Mouse (Mus musculus) small intestine, adult 2 months (tissue): ENCODE measurements around the gene Gm20696. TPM values are rescaled to one million over a fixed set of nuclear protein-coding genes. Genes with fewer than 3 reads are reported as not detected.

Experiments
- H3K27ac ChIP-seq: fragments of 200-500 bp; 2 replicates; pipeline ENCODE4 v1.5.1; 2012; ENCODE audit warnings: low read depth, low read length, control low read depth, inconsistent platforms; ENCODE audit not compliant: insufficient read depth
- H3K27me3 ChIP-seq: fragments of 200-500 bp; 2 replicates; pipeline ENCODE4 v1.6.1; 2012; ENCODE audit warnings: mild to moderate bottlenecking, moderate library complexity, low read length, inconsistent platforms; ENCODE audit not compliant: control insufficient read depth, insufficient read depth
- H3K36me3 ChIP-seq: fragments of 200-500 bp; 2 replicates; pipeline ENCODE4 v1.6.1; 2012; ENCODE audit warnings: mild to moderate bottlenecking, low read length, control low read depth, inconsistent platforms; ENCODE audit not compliant: control insufficient read depth, insufficient read depth
- H3K4me1 ChIP-seq: fragments of 200-500 bp; 2 replicates; pipeline ENCODE4 v1.6.1; 2012; ENCODE audit warnings: low read length, inconsistent platforms, mixed read lengths; ENCODE audit not compliant: control insufficient read depth, insufficient read depth, insufficient read length
- H3K4me3 ChIP-seq: fragments of 200-500 bp; 2 replicates; pipeline ENCODE4 v1.5.1; 2012; ENCODE audit warnings: low read depth, mild to moderate bottlenecking, control low read depth, inconsistent platforms, low read length, moderate library complexity
- CTCF ChIP-seq: fragments of 200-500 bp; IDR thresholded peaks from 2 replicates; pipeline ENCODE4 v1.5.1; 2012; ENCODE audit warnings: low read depth, mild to moderate bottlenecking, control low read depth, inconsistent platforms, low read length, moderate library complexity, mixed read lengths; ENCODE audit not compliant: insufficient replicate concordance, insufficient read length; ENCODE audit errors: extremely low read depth
- POLR2A ChIP-seq: fragments of 200-500 bp; IDR thresholded peaks from 2 replicates; pipeline ENCODE4 v1.6.1; 2012; ENCODE audit warnings: low read depth, mild to moderate bottlenecking, control low read depth, inconsistent platforms, low read length, moderate library complexity
- WGBS: fragments of 180-500 bp; shearing (Covaris S2); methylation state at CpG from one replicate; pipeline ENCODE4 v1.1.7; 2018; 5-methylcytosine and 5-hydroxymethylcytosine counted together
- polyA plus RNA-seq: library from polyadenylated mRNA; depleted of rRNA; stranded (reverse); fragments of >200 nt; gene quantifications from 2 replicates; pipeline ENCODE4 v1.2.3, GENCODE M21; 2012

Gene Gm20696
- polyA plus RNA-seq, 1 experiment: 0.57 TPM

DNA sequence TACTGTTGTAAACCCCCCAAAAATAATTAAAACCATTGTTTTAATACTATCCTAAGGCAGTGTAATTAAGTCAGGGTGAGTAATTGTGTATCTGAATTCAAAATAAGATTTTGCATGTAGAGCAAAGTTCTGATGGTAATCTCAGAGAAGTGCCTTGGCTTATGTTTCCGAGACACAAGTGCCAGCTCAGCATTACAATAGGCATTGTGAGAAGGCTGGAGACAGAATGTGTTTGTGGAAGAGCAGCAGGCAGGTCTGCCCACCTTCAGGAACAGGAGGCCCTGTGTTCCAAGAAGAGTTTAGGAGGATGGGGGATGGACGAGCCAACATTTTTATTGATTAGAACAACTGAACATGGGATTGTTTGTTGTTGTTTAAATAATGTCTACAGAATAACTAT lies 137.6 kb downstream of the Gm20696 start:
- Histone ChIP-seq H3K27ac (no peak overlapping the region), H3K4me3 (no peak overlapping the region), H3K27me3 (no peaks in the 10 kb centered on the region; the same call in 1 of the 2 replicates), H3K36me3 (no peaks in the 10 kb centered on the region), H3K4me1 (peaks cover 2% of the 10 kb centered on the region; the same call in 1 of the 2 replicates)
- TF ChIP-seq CTCF: no peak
- no peak for TF ChIP-seq POLR2A
- 40% methylated on average over 2 of the region's 2 CpGs for WGBS

DNA sequence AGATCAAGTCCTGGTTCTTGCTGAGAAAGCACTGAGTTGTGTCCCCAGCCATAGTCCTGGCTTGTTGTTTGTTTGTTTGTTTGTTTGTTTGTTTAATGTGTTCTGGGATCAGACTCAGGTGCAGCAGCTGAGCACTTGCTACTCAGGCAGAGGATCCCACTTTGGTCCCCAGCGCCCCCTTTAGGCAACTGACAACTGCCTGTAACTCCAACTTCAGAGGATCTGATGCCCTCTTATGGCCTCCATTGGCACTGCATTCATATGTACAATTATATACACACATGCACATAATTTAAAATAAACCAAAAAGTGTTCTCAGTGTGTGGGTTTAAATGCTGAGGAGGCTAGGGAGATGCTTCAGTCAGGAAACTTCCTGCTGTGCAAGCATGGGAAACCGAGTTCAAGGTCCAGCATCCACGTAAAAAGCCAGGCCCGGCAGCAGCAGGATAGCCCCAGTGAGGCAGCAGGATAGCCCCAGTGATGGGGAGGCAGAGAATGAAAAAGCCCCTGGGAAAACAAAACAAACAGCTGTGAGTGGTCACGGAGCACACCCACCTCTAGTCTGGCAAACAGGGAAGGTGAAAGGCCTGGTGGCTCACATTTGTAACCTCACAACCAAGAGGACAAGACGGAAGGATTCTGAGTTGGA lies 139.0 kb downstream of the Gm20696 start:
- Histone ChIP-seq H3K27me3 (no peaks in the 10 kb centered on the region; the same call in 1 of the 2 replicates), H3K4me3 (no peak overlapping the region), H3K27ac (no peak overlapping the region), H3K36me3 (no peaks in the 10 kb centered on the region), H3K4me1 (peaks cover 2% of the 10 kb centered on the region; the same call in 1 of the 2 replicates)
- WGBS: 89% methylated on average over 6 of the region's 6 CpGs
- no peak for TF ChIP-seq CTCF
- no peak for TF ChIP-seq POLR2A

DNA sequence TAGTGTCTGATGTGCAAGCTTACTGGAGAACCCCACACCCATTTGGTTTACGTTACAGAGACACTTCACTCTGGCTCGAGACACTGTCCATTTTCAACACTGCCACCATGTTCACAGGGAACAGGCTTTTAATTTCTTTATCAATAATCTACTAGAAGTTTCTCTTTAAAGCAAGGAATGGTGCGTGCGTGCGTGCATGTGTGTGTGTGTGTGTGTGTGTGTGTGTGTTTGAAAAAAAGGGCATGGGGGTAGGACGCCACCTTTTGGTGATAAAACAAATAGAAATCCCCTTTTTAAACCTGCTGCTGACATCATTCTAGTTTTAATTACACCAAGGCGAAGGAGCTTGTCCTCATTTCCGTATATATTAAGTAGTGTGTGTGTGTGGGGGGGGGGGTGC lies 141.2 kb downstream of the Gm20696 start:
- Histone ChIP-seq H3K4me1 (peaks cover 2% of the 10 kb centered on the region; the same call in 1 of the 2 replicates), H3K36me3 (no peaks in the 10 kb centered on the region), H3K4me3 (no peak overlapping the region), H3K27me3 (no peaks in the 10 kb centered on the region), H3K27ac (no peak overlapping the region)
- WGBS: 69% methylated on average over 8 of the region's 8 CpGs
- TF ChIP-seq CTCF (no peak), POLR2A (no peak)

- Histone ChIP-seq H3K4me1 (no peaks in the 10 kb centered on the region), H3K27ac (peak overlapping the region; percentile 96), H3K4me3 (peak overlapping the region; percentile 90), H3K36me3 (no peaks in the 10 kb centered on the region), H3K27me3 (no peaks in the 10 kb centered on the region)
- WGBS: 24% methylated on average over 10 of the region's 10 CpGs
- no peak for TF ChIP-seq POLR2A
- no peak for TF ChIP-seq CTCF
Measured at GRCm38 (mm10) chr6:99523679-99524370, 142.8 kb downstream of the Gm20696 start.

GRCm38 (mm10) chr6:99523109-99523632 lies 143.4 kb downstream of the Gm20696 start:
- no peak; the same call in 1 of the 2 replicates for TF ChIP-seq POLR2A
- no peak for TF ChIP-seq CTCF
- WGBS: 0% methylated on average over 21 of the region's 22 CpGs
- Histone ChIP-seq H3K27me3 (no peaks in the 10 kb centered on the region), H3K36me3 (no peaks in the 10 kb centered on the region), H3K27ac (peak overlapping the region; percentile 96), H3K4me3 (peak overlapping the region; percentile 90), H3K4me1 (no peaks in the 10 kb centered on the region)

GRCm38 (mm10) chr6:99522359-99523108 lies 144.1 kb downstream of the Gm20696 start, which contains the start of gene Foxp1:
Foxp1 (minus strand) TSS chr6:99522721.
- under 1% methylated on average over 72 of the region's 72 CpGs for whole genome bisulfite sequencing
- H3K27ac ChIP-seq: peak within 1 kb of the TSS; percentile 96
- TF ChIP-seq POLR2A (no peak), CTCF (no peak)
- no peaks in the 10 kb centered on the region; the same call in 1 of the 2 replicates for H3K4me1 ChIP-seq
- H3K36me3 ChIP-seq: no peaks in the 10 kb centered on the region
- H3K27me3 ChIP-seq: no peaks in the 10 kb centered on the region
- H3K4me3 ChIP-seq: peak within 1 kb of the TSS; percentile 90
